Mouse (Mus musculus) liver, embryonic 14.5 days (tissue): Measurements from ENCODE around the gene Syngr1. TPM values are rescaled to one million over a fixed set of nuclear protein-coding genes. Genes with fewer than 3 reads are reported as not detected.

Source experiments
- ATAC-seq: fragments of 200-750 bp; cut with Nextera tagmentation; 2 replicates; pipeline ENCODE4 v1.8.0; 2017; ENCODE audit warnings: moderate number of reproducible peaks, mild to moderate bottlenecking, moderate library complexity; ENCODE audit not compliant: insufficient read depth
- DNase-seq, 3 experiments: peaks; one replicate each; pipeline ENCODE4 v3.0.0-alpha.2; 2012 to 2013; ENCODE audit warnings: low read depth in 3 of 3, low spot score in 3 of 3
- H3K27ac ChIP-seq: fragments of 300-500 bp; sonication (generic); 2 replicates; pipeline ENCODE4 v1.5.1; 2014; ENCODE audit warnings: moderate library complexity, mild to moderate bottlenecking, control low read depth, inconsistent platforms
- H3K27me3 ChIP-seq: fragments of 300-500 bp; sonication (generic); 2 replicates; pipeline ENCODE4 v1.6.1; 2014; ENCODE audit warnings: mild to moderate bottlenecking, low read length, moderate library complexity; ENCODE audit not compliant: control insufficient read depth, insufficient read depth
- H3K36me3 ChIP-seq: fragments of 300-500 bp; sonication (generic); replicated peaks from 2 replicates; pipeline ENCODE4 v1.6.1; 2014; ENCODE audit warnings: low read depth; ENCODE audit not compliant: control insufficient read depth, insufficient read depth
- H3K4me1 ChIP-seq, 2 experiments: fragments of 200-500 bp in 1 of 2; fragments of 300-500 bp in 1 of 2; sonication (generic) in 1 of 2; replicated peaks; 2 replicates each; pipeline ENCODE4 v1.6.1; 2012 to 2014; ENCODE audit warnings: antibody characterized with exemption in 1 of 2, inconsistent platforms in 1 of 2, low read length in 1 of 2; ENCODE audit not compliant: control insufficient read depth in 2 of 2, insufficient read depth in 2 of 2
- H3K4me2 ChIP-seq: fragments of 300-500 bp; sonication (generic); 2 replicates; pipeline ENCODE4 v1.6.1; 2014; ENCODE audit warnings: low read depth, mild to moderate bottlenecking, control low read depth, moderate library complexity
- H3K4me3 ChIP-seq, 2 experiments: fragments of 200-500 bp in 1 of 2; fragments of 300-500 bp in 1 of 2; sonication (generic) in 1 of 2; 2 replicates each; pipeline ENCODE4 v1.5.1; 2012 to 2014; ENCODE audit warnings: low read depth in 2 of 2, low read length in 2 of 2, mild to moderate bottlenecking in 2 of 2, control low read depth in 1 of 2, inconsistent platforms in 1 of 2, moderate library complexity in 1 of 2; ENCODE audit not compliant: insufficient read depth in 1 of 2
- H3K9ac ChIP-seq: fragments of 300-500 bp; sonication (generic); replicated peaks from 2 replicates; pipeline ENCODE4 v1.6.1; 2014; ENCODE audit warnings: mild to moderate bottlenecking, control low read depth, moderate library complexity
- H3K9me3 ChIP-seq: fragments of 300-500 bp; sonication (generic); 2 replicates; pipeline ENCODE4 v1.6.1; 2016; ENCODE audit warnings: low read length, mixed read lengths; ENCODE audit not compliant: control insufficient read depth
- CTCF ChIP-seq: IDR thresholded peaks from 2 replicates; pipeline ENCODE4 v1.5.1; 2016; ENCODE audit warnings: antibody characterized with exemption, low read depth, control low read depth
- EP300 ChIP-seq: IDR thresholded peaks from 2 replicates; pipeline ENCODE4 v1.6.1; 2016; ENCODE audit warnings: antibody characterized with exemption, low read depth
- WGBS: fragments of 180-500 bp; shearing (Covaris S2); extraction: QIAGEN DNeasy Blood & Tissue Kit; methylation state at CpG from one replicate; pipeline ENCODE4 v1.1.7; 2014; ENCODE audit not compliant: insufficient replicate concordance; 5-methylcytosine and 5-hydroxymethylcytosine counted together
- polyA plus RNA-seq, 2 experiments: library from polyadenylated mRNA; depleted of rRNA in 1 of 2; stranded (reverse) in 1 of 2; unstranded in 1 of 2; fragments of >200 nt; fragmentation: Nextera tagmentation in 1 of 2; extraction: Ambion mirVana in 1 of 2; gene quantifications; 2 replicates each; pipeline versions ENCODE4 v1.2.1 to v1.2.3; 2012 to 2014

Syngr1 gene
- polyA plus RNA-seq, 2 experiments = 10.4 to 14.4 TPM

- ATAC-seq (no peak), DNase-seq (no peak)
- H3K9ac ChIP-seq = no peak overlapping the region
- TF ChIP-seq CTCF = no peak
- no peak for TF ChIP-seq EP300
- no peaks in the 10 kb centered on the region for H3K36me3 ChIP-seq
- H3K4me2 ChIP-seq = no peak overlapping the region
- H3K27ac ChIP-seq = no peak overlapping the region
- WGBS = 76% methylated on average over 6 of the region's 6 CpGs
- H3K4me1 ChIP-seq = peaks cover 31 to 42% of the 10 kb centered on the region in 2 experiments
- no peak overlapping the region for H3K4me3 ChIP-seq
- H3K9me3 ChIP-seq = no peaks in the 10 kb centered on the region
- H3K27me3 ChIP-seq = no peaks in the 10 kb centered on the region
Observed at GRCm38 (mm10) chr15:80101503-80101902, 10.4 kb downstream of the Syngr1 start.

GRCm38 (mm10) chr15:80102495-80102894, 11.4 kb downstream of the Syngr1 start:
- H3K27ac ChIP-seq = no peak overlapping the region
- H3K4me2 ChIP-seq = no peak overlapping the region
- ATAC-seq (no peak), DNase-seq (no peak)
- H3K27me3 ChIP-seq = no peaks in the 10 kb centered on the region
- WGBS = 65% methylated on average over 6 of the region's 6 CpGs
- no peaks in the 10 kb centered on the region for H3K36me3 ChIP-seq
- H3K4me3 ChIP-seq = no peak overlapping the region
- H3K9me3 ChIP-seq = no peaks in the 10 kb centered on the region
- H3K4me1 ChIP-seq = peaks cover 21 to 32% of the 10 kb centered on the region in 2 experiments
- H3K9ac ChIP-seq = no peak overlapping the region
- TF ChIP-seq CTCF (no peak), EP300 (no peak)

GRCm38 (mm10) chr15:80105490-80106410, 14.6 kb downstream of the Syngr1 start:
- Histone ChIP-seq H3K36me3 (no peaks in the 10 kb centered on the region), H3K9me3 (no peaks in the 10 kb centered on the region), H3K4me2 (no peak overlapping the region), H3K27me3 (no peaks in the 10 kb centered on the region), H3K4me1 (peaks cover 6 to 9% of the 10 kb centered on the region in 2 experiments), H3K27ac (no peak overlapping the region), H3K9ac (no peak overlapping the region), H3K4me3 (no peak overlapping the region)
- no peak for DNase-seq
- 57% methylated on average over 12 of the region's 12 CpGs for WGBS
- ATAC-seq = no peak
- TF ChIP-seq CTCF (peak; percentile 59), EP300 (no peak)

- DNase-seq = no peak
- Histone ChIP-seq H3K9me3 (no peaks in the 10 kb centered on the region), H3K4me2 (no peak overlapping the region), H3K9ac (no peak overlapping the region), H3K4me1 (peaks cover 6 to 9% of the 10 kb centered on the region in 2 experiments), H3K27ac (no peak overlapping the region), H3K36me3 (no peaks in the 10 kb centered on the region), H3K27me3 (no peaks in the 10 kb centered on the region), H3K4me3 (no peak overlapping the region)
- WGBS = 85% methylated on average over 8 of the region's 8 CpGs
- ATAC-seq = no peak
- TF ChIP-seq EP300 = no peak
- TF ChIP-seq CTCF = no peak
Observed at GRCm38 (mm10) chr15:80107143-80107542, 16.0 kb downstream of the Syngr1 start.

GRCm38 (mm10) chr15:80107575-80107974, 16.4 kb downstream of the Syngr1 start:
- H3K9me3 ChIP-seq = no peaks in the 10 kb centered on the region
- DNase-seq = no peak
- no peak overlapping the region for H3K9ac ChIP-seq
- H3K4me3 ChIP-seq = no peak overlapping the region
- peaks cover 6 to 9% of the 10 kb centered on the region in 2 experiments for H3K4me1 ChIP-seq
- WGBS = 81% methylated on average over 3 of the region's 3 CpGs
- H3K27ac ChIP-seq = no peak overlapping the region
- no peaks in the 10 kb centered on the region for H3K27me3 ChIP-seq
- H3K4me2 ChIP-seq = no peak overlapping the region
- H3K36me3 ChIP-seq = no peaks in the 10 kb centered on the region
- TF ChIP-seq CTCF (0 out of 2 replicates have a peak, but pooled peaks have one; percentile 9), EP300 (no peak)
- no peak for ATAC-seq
